Mouse (Mus musculus) layer of hippocampus, adult 9-10 months (tissue): ENCODE measurements around the gene Gm49321.

Source experiments
- DNase-seq: peaks from one replicate; pipeline ENCODE4 v3.0.0; 2022; ENCODE audit warnings: low spot score

The Gm49321 gene

DNA sequence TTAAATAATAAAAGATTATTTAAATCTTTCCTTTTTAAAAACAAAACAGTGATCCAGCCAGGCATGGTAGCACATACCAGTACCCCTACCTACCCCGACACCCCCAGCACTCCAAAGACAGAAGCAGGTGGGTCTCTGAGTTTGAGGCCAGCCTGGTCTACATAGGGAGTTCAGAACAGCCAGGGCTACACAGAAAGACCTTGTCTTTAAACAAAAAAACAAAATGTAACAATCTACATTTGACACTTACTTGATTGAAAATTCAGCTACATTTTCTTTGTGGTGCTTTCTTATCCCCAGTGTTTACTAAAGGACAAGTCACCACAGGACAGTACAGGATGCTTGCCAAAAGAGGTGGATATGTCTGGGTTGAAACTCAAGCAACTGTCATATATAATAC is at the start of gene Gm49321:
Gene Gm49321, plus strand, starts transcription at position 301 of the 400 bp plus-strand sequence.
- no peak for DNase-seq

DNA sequence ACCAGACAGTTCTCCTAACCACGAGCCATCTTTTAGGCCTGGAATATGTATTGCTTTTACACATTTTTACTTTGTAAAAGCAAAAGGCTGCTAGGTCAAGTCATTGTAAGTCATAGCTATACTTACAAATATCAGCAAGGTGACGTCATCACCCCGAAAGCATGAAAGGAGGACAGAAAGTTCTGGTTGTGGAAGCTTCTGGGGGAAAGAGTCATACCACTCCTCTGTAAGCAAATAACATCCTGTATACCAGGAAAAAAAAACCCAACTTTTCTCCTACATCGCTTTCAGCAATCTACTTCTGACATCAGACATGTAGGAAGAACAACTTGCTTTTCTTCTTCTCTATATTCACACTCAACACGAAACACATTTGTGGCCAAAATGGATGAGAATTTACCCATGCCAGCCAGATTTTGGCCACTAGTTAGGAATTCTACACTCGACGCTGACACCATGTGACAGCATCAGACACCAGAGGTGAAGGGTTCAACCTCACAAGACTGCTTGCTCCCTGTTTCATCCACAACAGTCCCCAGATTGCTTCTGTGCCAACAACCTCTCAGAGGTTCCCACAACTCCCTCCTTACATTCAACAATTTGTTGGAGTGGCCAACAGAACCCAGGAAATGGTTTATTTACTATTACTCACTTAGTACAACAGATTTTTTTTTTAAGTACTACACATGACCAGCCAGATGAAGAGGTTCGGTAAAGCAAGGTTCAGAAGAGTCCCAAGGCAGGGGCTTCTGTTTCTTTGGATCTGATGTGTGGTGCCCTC is 49.3 kb upstream of the Gm49321 start:
- DNase-seq, result no peak

GRCm38 (mm10) chr12:73889571-73889970 is 47.9 kb upstream of the Gm49321 start:
- no peak for DNase-seq

- no peak for DNase-seq
These were observed 47.4 kb upstream of the Gm49321 start for GRCm38 (mm10) chr12:73890086-73890485.

DNA sequence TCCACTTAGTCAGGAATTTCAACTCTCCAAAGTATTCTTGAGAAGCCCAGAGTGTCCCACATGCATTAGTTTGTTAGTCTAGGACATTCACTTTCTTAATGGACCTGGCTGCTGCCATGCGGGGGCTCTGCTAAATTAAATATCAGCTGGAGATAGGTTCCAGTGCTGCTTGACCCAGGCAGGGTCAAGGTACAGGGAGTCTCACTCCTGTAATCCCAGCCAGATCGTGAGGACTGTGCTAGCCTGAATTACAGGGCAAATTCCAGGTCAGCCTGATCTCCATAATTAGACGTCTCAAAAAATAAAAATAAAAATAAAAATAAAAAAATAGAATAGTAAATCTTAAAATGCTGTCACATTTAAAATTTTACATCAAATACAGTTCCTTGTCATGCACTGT is 44.8 kb upstream of the Gm49321 start:
- no peak for DNase-seq

DNA sequence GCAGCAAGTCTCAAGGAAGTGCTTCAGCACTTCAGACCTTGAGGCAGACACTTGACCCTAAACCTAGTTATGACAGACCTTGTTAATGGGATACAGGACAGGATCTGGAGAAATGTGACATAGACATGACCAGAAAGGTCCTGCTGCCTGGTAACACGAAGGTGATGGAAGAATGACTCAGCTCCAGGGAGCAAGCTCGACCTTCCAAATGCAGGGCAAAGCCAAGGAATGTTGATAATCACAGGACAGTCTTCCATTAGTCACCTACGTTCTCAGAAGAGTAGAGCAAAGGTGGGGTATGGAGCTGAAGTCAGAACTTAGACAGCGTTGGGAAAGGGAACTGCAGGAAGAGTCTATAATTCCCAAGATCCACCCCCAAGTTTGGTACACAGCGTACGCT is 42.6 kb upstream of the Gm49321 start:
- DNase-seq, result no peak

- DNase-seq, result no peak
These were observed 41.8 kb upstream of the Gm49321 start for GRCm38 (mm10) chr12:73895674-73896073.

DNA sequence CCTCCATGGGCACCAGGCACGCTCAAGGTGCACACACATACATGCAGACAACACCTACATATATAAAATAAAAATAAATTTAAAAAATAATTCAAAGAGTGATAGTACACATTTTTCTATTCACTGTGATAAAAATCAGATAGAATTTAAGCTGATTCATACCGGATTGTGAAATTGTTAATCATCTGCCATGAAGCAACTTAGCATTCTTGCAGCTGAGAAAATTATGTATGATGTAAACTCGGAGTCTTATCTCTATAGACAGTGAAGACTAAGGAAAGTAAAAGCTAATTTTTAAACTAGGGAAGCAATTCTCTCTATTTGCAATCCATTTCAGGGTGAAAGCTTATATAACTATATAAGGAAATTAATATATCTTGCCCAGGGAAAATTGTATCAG is 41.0 kb upstream of the Gm49321 start:
- no peak for DNase-seq

DNA sequence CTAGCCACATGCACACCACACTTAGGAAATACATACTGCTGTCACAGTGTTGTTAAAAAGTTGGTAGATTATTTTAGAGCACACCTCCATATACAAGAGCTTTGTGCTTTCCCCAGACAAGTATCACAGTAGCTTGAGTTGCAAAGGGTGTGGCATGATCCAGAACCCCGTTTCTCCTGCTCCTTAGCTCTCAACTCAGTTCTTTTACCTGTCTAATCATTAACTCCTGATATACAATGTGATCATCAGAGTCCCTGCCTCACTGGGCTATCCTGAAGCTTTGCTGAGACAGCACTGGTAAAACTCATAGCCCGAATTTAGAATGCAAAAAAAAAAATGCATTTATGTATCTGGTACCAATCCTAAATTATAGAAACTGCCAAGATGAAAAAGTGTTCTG is 39.2 kb upstream of the Gm49321 start:
- DNase-seq, result no peak

DNA sequence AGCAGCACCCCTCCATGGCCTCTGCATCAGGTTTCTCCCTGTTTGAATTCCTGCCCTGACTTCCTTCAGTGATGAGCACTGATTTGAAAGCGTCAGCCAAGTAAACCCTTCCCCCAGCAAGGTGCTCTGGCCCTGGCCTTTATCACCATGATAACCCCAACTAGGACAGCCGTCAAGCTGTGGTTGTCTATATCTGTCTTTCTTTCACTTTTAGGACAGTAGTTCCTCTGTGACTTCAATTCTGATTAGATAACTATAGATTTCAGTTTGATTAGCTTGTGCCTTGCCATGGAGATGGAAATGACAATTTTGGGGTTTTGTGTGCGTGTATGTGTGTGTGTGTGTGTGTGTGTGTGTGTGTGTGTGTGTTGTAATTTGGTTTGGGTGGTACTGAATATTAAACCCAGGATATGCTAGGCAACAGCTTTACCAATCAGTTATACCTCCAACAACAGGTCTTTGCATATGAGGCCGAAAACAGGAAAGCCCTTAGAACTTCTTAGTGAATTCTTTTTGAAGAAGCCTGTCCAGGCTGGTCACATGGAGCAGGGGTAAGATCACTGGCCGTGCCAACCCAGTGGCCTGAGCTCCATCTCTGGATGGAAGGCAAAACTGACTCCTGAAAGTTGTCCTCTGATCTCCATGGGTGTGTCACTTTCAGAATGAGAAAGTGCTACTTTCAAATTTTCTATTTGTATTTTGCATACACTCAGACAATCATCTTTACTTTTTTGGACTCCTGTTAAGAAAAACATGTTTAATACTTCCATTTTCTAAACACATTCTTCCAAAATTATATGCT is 33.1 kb upstream of the Gm49321 start:
- DNase-seq, result no peak

DNA sequence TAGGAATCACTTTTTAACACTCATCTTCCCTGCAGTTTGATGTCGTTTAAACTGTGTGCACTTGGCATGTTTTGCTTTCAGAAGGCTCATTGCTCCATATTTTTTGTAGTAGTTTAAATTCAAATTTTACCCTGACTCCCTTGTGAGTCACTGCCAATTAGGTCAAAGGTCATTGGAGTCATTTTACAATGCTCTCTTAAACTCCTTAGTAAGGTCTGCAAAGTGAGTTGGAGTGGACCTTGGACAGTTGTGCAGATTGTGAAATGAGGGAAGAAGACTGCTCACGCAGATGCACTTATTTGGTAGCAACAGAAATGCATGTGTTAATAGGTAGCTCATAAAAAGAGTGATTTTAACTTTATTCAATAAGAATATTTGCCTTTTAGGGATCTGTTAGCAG is 32.4 kb upstream of the Gm49321 start:
- DNase-seq, result no peak

- no peak for DNase-seq
These were observed 31.9 kb upstream of the Gm49321 start for GRCm38 (mm10) chr12:73905555-73905954.

DNA sequence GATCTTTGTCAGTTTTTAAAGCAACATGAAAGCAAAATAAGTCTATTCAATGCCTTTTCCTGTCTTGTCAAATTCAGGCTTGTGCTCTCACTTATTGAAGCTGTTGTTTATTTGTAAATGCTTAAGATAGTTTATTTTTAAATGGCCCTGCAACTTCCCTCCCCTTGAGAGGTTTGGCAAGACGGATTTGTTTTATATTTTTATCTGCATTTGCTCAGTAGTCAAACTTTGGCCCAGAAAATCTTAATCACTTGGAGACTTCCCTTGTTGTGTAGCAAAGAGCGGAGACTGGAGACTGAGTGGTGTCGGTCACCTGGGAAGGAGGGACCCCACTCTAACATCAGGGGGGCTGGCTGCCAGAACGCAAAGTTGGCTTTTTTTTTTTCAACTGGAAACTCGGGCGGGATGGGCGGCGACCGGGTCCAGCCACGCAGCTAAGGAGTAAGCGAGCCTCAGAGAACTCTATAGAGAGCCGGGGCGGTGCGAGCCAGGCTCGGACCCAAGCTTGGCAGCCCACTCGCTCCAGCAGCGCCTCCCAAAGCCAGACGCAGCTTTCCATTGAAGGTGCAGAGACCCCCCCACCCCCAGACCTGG is 30.3 kb upstream of the Gm49321 start:
- no peak for DNase-seq

GRCm38 (mm10) chr12:73907673-73908150 is 29.7 kb upstream of the Gm49321 start:
- peak; percentile 82 for DNase-seq

GRCm38 (mm10) chr12:73908274-73909012 is 29.0 kb upstream of the Gm49321 start:
- DNase-seq, result no peak

- no peak for DNase-seq
These were observed 28.4 kb upstream of the Gm49321 start for GRCm38 (mm10) chr12:73909013-73909575.

GRCm38 (mm10) chr12:73918479-73918878 is 19.0 kb upstream of the Gm49321 start:
- no peak for DNase-seq

DNA sequence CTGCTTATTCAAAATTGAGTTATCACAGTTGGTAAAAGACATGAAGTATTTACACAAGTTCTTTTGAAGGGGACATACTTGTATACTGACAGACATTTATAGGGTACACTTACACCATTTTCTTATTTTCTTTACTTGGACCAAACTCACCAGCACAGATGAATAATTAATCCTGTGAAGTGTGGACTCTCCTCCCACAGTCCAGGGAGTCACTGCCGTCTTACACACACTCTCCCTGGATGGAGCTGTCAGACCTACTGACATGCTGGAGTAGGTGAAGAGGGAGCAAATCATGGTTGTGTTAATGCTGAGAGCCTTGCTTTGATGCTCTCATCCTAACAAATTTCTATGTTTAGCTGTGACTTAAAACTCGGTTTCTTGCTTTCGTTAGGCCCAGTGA is 7.2 kb upstream of the Gm49321 start:
- DNase-seq, result no peak

- no peak for DNase-seq
These were observed 6.2 kb upstream of the Gm49321 start for GRCm38 (mm10) chr12:73931274-73931673.

GRCm38 (mm10) chr12:73934528-73934927 is 2.9 kb upstream of the Gm49321 start:
- no peak for DNase-seq

GRCm38 (mm10) chr12:73939542-73939941 is 2.1 kb downstream of the Gm49321 start:
- no peak for DNase-seq

DNA sequence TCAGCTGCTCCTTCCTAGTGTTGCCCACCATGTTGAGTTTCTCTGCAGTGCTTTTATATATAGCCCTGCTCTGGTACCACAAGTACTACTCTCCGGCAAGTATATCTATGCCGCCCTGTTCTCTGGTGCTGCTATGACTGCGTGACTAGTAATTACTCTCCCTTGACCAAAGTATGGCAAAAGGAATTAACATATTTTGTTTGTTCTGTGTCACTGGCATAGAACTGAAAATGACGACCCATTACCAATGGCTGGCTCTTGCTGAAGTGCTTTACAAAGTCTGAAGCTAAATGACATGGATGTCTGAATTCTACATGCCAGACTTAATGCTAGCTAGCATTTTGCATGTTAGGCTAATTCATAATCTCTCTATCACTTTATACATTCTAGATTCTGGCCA is 11.0 kb downstream of the Gm49321 start:
- no peak for DNase-seq
